Mouse (Mus musculus) CH12.LX (cell line): ENCODE results near the gene Bves. TPM values are rescaled to one million over a fixed set of nuclear protein-coding genes. Genes with fewer than 3 reads are reported as not detected.

Source experiments
- DNase-seq: peaks from one replicate; pipeline ENCODE4 v3.0.0-alpha.2; 2013; ENCODE audit errors: extremely low read depth
- H3K27ac ChIP-seq: 2 replicates; pipeline ENCODE4 v1.5.1; 2012; ENCODE audit warnings: low read depth, mild to moderate bottlenecking, control low read depth, moderate library complexity; ENCODE audit not compliant: insufficient read depth
- H3K27me3 ChIP-seq: replicated peaks from 2 replicates; pipeline ENCODE3; 2012; ENCODE audit warnings: inconsistent platforms
- H3K36me3 ChIP-seq, 2 experiments: replicated peaks in 1 of 2; 2 replicates each; pipeline versions ENCODE3 to v1.6.1; 2012; ENCODE audit warnings: inconsistent platforms in 1 of 2, low read length in 1 of 2, mild to moderate bottlenecking in 1 of 2, mixed read lengths in 1 of 2, moderate library complexity in 1 of 2; ENCODE audit not compliant: control insufficient read depth in 1 of 2, insufficient read depth in 1 of 2
- H3K4me1 ChIP-seq, 2 experiments: 2 replicates each; pipeline ENCODE4 v1.6.1; 2012; ENCODE audit warnings: inconsistent platforms in 1 of 2, moderate library complexity in 1 of 2; ENCODE audit not compliant: insufficient read depth in 2 of 2, control insufficient read depth in 1 of 2
- H3K4me2 ChIP-seq: 2 replicates; pipeline ENCODE4 v1.6.1; 2012; ENCODE audit warnings: low read depth, mild to moderate bottlenecking, control low read depth; ENCODE audit not compliant: poor library complexity, insufficient read depth, severe bottlenecking
- H3K4me3 ChIP-seq, 3 experiments: fragments of 150-350 bp in 1 of 3; sonication (generic) in 1 of 3; replicated peaks in 1 of 3; 2 replicates each; pipeline versions ENCODE3 to v1.5.1; 2011 to 2012; ENCODE audit warnings: low read depth in 2 of 3, low read length in 2 of 3, mild to moderate bottlenecking in 2 of 3, moderate library complexity in 2 of 3, control low read depth in 1 of 3, improper control_type of control experiment in 1 of 3, inconsistent platforms in 1 of 3, mixed read lengths in 1 of 3; ENCODE audit not compliant: poor library complexity in 1 of 3
- H3K79me2 ChIP-seq: replicated peaks from 2 replicates; pipeline ENCODE4 v1.6.1; 2012; ENCODE audit warnings: mild to moderate bottlenecking, moderate library complexity; ENCODE audit not compliant: control insufficient read depth, poor library complexity, insufficient read depth, severe bottlenecking; ENCODE audit errors: extremely low read depth
- H3K9ac ChIP-seq: 2 replicates; pipeline ENCODE4 v1.6.1; 2012; ENCODE audit warnings: low read depth, mild to moderate bottlenecking, control low read depth, moderate library complexity; ENCODE audit not compliant: insufficient read depth
- H3K9me3 ChIP-seq: replicated peaks from 2 replicates; pipeline ENCODE3; 2012; ENCODE audit warnings: low read length, inconsistent platforms, mixed read lengths
- BHLHE40 ChIP-seq: IDR thresholded peaks from 2 replicates; pipeline ENCODE4 v1.6.1; 2011; ENCODE audit warnings: mild to moderate bottlenecking, low read depth, low read length, improper control_type of control experiment
- CHD1 ChIP-seq: IDR thresholded peaks from 2 replicates; pipeline ENCODE4 v1.6.1; 2012; ENCODE audit warnings: low read depth, low read length, improper control_type of control experiment, inconsistent platforms
- CHD2 ChIP-seq: IDR thresholded peaks from 2 replicates; pipeline ENCODE4 v1.6.1; 2011; ENCODE audit warnings: low read length, improper control_type of control experiment
- E2F4 ChIP-seq: IDR thresholded peaks from 2 replicates; pipeline ENCODE4 v1.6.1; 2011; ENCODE audit warnings: low read depth, low read length, improper control_type of control experiment; ENCODE audit not compliant: insufficient replicate concordance
- ETS1 ChIP-seq: conservative IDR thresholded peaks from 2 replicates; pipeline ENCODE4 v1.6.1; 2012; ENCODE audit warnings: low read depth, mild to moderate bottlenecking, inconsistent platforms, low read length, improper control_type of control experiment, moderate library complexity
- MAFK ChIP-seq: IDR thresholded peaks from 2 replicates; pipeline ENCODE4 v1.6.1; 2011; ENCODE audit warnings: low read length, improper control_type of control experiment; ENCODE audit not compliant: insufficient replicate concordance
- MAX ChIP-seq: IDR thresholded peaks from 2 replicates; pipeline ENCODE4 v1.6.1; 2011; ENCODE audit warnings: low read length, improper control_type of control experiment
- MAZ ChIP-seq: IDR thresholded peaks from 2 replicates; pipeline ENCODE4 v1.6.1; 2012; ENCODE audit warnings: low read depth, mild to moderate bottlenecking, inconsistent platforms, low read length, improper control_type of control experiment, moderate library complexity
- MEF2A ChIP-seq: IDR thresholded peaks from 2 replicates; pipeline ENCODE4 v1.6.1; 2014; ENCODE audit warnings: low read depth, mild to moderate bottlenecking, inconsistent platforms, low read length, improper control_type of control experiment, borderline replicate concordance
- NRF1 ChIP-seq: IDR thresholded peaks from 2 replicates; pipeline ENCODE4 v1.6.1; 2014; ENCODE audit warnings: low read depth, mild to moderate bottlenecking, inconsistent platforms, low read length, improper control_type of control experiment, moderate library complexity
- PAX5 ChIP-seq: IDR thresholded peaks from 2 replicates; pipeline ENCODE4 v1.6.1; 2012; ENCODE audit warnings: low read length, inconsistent platforms, mixed read lengths
- POLR2A ChIP-seq: IDR thresholded peaks from 2 replicates; pipeline ENCODE4 v1.6.1; 2011; ENCODE audit warnings: low read depth, mild to moderate bottlenecking, improper control_type of control experiment, low read length
- RAD21 ChIP-seq: IDR thresholded peaks from 2 replicates; pipeline ENCODE4 v1.6.1; 2011; ENCODE audit warnings: low read depth, mild to moderate bottlenecking, low read length, improper control_type of control experiment, moderate library complexity
- SMC3 ChIP-seq: IDR thresholded peaks from 2 replicates; pipeline ENCODE4 v1.6.1; 2011; ENCODE audit warnings: low read depth, low read length, improper control_type of control experiment
- UBTF ChIP-seq: IDR thresholded peaks from 2 replicates; pipeline ENCODE4 v1.6.1; 2012; ENCODE audit warnings: low read depth, mild to moderate bottlenecking, inconsistent platforms, low read length, improper control_type of control experiment, moderate library complexity
- USF1 ChIP-seq: IDR thresholded peaks from 2 replicates; pipeline ENCODE4 v1.6.1; 2014; ENCODE audit warnings: low read depth, mild to moderate bottlenecking, inconsistent platforms, low read length, improper control_type of control experiment
- USF2 ChIP-seq: conservative IDR thresholded peaks from 2 replicates; pipeline ENCODE4 v1.6.1; 2011; ENCODE audit warnings: low read depth, low read length, improper control_type of control experiment
- ZC3H11A ChIP-seq: IDR thresholded peaks from 2 replicates; pipeline ENCODE4 v1.6.1; 2012; ENCODE audit warnings: low read depth, mild to moderate bottlenecking, inconsistent platforms, low read length, improper control_type of control experiment
- ZMIZ1 ChIP-seq: IDR thresholded peaks from 2 replicates; pipeline ENCODE4 v1.6.1; 2012; ENCODE audit warnings: low read depth, mild to moderate bottlenecking, inconsistent platforms, low read length, improper control_type of control experiment
- ZNF384 ChIP-seq: IDR thresholded peaks from 2 replicates; pipeline ENCODE4 v1.6.1; 2012; ENCODE audit warnings: low read depth, low read length, improper control_type of control experiment, inconsistent platforms
- dilution Hi-C: fragments of 300-500 bp; cut with MboI; formaldehyde crosslinking; loops from 2 replicates; pipeline ENCODE4 v1.14.3; 2020; ENCODE audit warnings: low sequenced_read_pairs; ENCODE audit not compliant: extremely low pct_unique_long_range_greater_than_20kb, extremely low pct_ligation_motif_present
- in situ Hi-C: fragments of 300-500 bp; cut with MboI; formaldehyde crosslinking; loops from 3 replicates; pipeline ENCODE4 v1.14.3; 2019; ENCODE audit warnings: low sequenced_read_pairs, low pct_ligation_motif_present, low pct_unique_long_range_greater_than_20kb, mixed read lengths
- polyA plus RNA-seq: library from polyadenylated mRNA; unstranded; fragments of >175 nt; gene quantifications from 2 replicates; pipeline ENCODE4 v1.2.1, GENCODE M21; 2012; ENCODE audit warnings: low read depth; ENCODE audit not compliant: insufficient read length
- total RNA-seq, 2 experiments: library from RNA; depleted of rRNA; stranded (reverse); fragments of 300-350 nt in 1 of 2; fragments of >200 nt in 1 of 2; gene quantifications; 2 replicates each; pipeline ENCODE4 v1.2.3; 2012 to 2014

Gene Bves
- total and polyA plus RNA-seq, 3 experiments: not detected

DNA sequence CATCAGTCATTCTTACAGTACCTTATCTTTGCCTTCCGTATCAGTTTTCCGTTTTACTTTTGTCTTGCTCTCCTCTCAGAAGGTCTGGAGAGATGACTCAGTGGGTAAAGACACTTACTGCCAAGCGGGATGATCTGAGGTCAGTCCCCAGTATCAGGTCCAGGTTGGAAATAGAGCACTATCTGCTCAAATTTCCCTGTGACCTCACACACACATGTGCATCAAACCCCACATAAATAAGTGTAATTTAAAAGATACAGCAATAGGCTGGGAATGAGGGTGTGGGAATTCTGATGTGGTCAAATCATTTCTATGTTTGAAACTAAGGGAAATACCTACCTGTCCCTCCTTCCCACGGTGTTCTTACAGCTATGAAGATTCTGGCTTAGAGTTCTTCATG is 36.1 kb upstream of the Bves start:
- Histone ChIP-seq H3K36me3 (no peaks in the 10 kb centered on the region), H3K4me2 (no peak overlapping the region), H3K27me3 (no peaks in the 10 kb centered on the region), H3K9me3 (no peaks in the 10 kb centered on the region), H3K4me3 (no peak overlapping the region), H3K9ac (no peak overlapping the region), H3K27ac (no peak overlapping the region), H3K4me1 (peaks cover 0 to 7% of the 10 kb centered on the region in 2 experiments; a peak in 1 of 4 replicates), H3K79me2 (no peaks in the 10 kb centered on the region)
- dilution Hi-C loops (no loop called here), in situ Hi-C loops (no loop called here)
- no peak for TF ChIP-seq POLR2A
- TF ChIP-seq PAX5: no peak
- no peak for TF ChIP-seq MAFK
- no peak for TF ChIP-seq E2F4
- TF ChIP-seq UBTF: no peak
- no peak for TF ChIP-seq CHD1
- TF ChIP-seq ZC3H11A: no peak
- TF ChIP-seq MAX: no peak
- no peak for TF ChIP-seq ZMIZ1
- no peak for TF ChIP-seq BHLHE40
- TF ChIP-seq ZNF384: no peak
- no peak for DNase-seq

- no peak for TF ChIP-seq CHD2
- TF ChIP-seq USF1: no peak
- TF ChIP-seq MEF2A: no peak
- TF ChIP-seq MAZ: no peak
- no peak for TF ChIP-seq USF2
- TF ChIP-seq SMC3: no peak
- no peak for TF ChIP-seq ZC3H11A
- no peak for TF ChIP-seq NRF1
- no peak for TF ChIP-seq ETS1
- TF ChIP-seq RAD21: no peak
These were observed 32.1 kb upstream of the Bves start for GRCm38 (mm10) chr10:45303315-45304036.

More at GRCm38 (mm10) chr10:45303315-45304036, 32.1 kb upstream of the Bves start:
- H3K9me3 ChIP-seq: no peaks in the 10 kb centered on the region
- no peaks in the 10 kb centered on the region for H3K79me2 ChIP-seq
- dilution Hi-C loops (no loop called here), in situ Hi-C loops (no loop called here)
- no peak overlapping the region for H3K4me2 ChIP-seq
- H3K27me3 ChIP-seq: no peaks in the 10 kb centered on the region
- no peak overlapping the region for H3K4me3 ChIP-seq
- no peak for DNase-seq
- no peak overlapping the region for H3K27ac ChIP-seq
- no peaks in the 10 kb centered on the region for H3K4me1 ChIP-seq
- no peaks in the 10 kb centered on the region for H3K36me3 ChIP-seq
- H3K9ac ChIP-seq: no peak overlapping the region
